Mouse (Mus musculus): ENCODE measurements around the gene Eif2ak1. TPM values are rescaled to one million over a fixed set of nuclear protein-coding genes. Genes with fewer than 3 reads are reported as not detected.

The Eif2ak1 gene
- polyA plus RNA-seq (2021; fragmentation: Nextera tagmentation) = 23.0 and 23.9 TPM in 2 replicates
- long read RNA-seq, experiment 1, full-length matches to known transcripts = 22 of 41 reads
- long read RNA-seq, experiment 1, partial matches to known transcripts = 14 of 41 reads
- long read RNA-seq, experiment 1, other reads (novel, unspliced or antisense) = 5 of 41 reads
- long read RNA-seq, experiment 2, full-length matches to known transcripts = 421 of 470 reads
- long read RNA-seq, experiment 2, partial matches to known transcripts = 12 of 470 reads
- long read RNA-seq, experiment 2, other reads (novel, unspliced or antisense) = 37 of 470 reads

GRCm38 (mm10) chr5:143817116-143817930, at the start of gene Eif2ak1:
Eif2ak1 (plus strand) TSS chr5:143817788.

GRCm38 (mm10) chr5:143897635-143898330, 80.2 kb downstream of the Eif2ak1 start, which contains the start of gene Ankrd61:
Ankrd61 (minus strand) TSS chr5:143897685.

GRCm38 (mm10) chr5:143909417-143910400, 92.1 kb downstream of the Eif2ak1 start, which contains the start of the genes Aimp2 and Pms2:
Aimp2 (minus strand) TSS chr5:143909847.
Pms2 (plus strand) TSS chr5:143909964.

GRCm38 (mm10) chr5:143927875-143928274, 110.3 kb downstream of the Eif2ak1 start, which contains the start of gene Gm42421:
Gm42421 (plus strand) TSS chr5:143928175.

GRCm38 (mm10) chr5:143932831-143933230, 115.2 kb downstream of the Eif2ak1 start, which contains the start of gene Rsph10b:
Rsph10b (plus strand) TSS chr5:143933035.

Other genes starting within 250 kb of the Eif2ak1 start
- gene Cyth3, start 195.3 kb upstream of the Eif2ak1 start, polyA plus RNA-seq (2021; fragmentation: Nextera tagmentation) = 19.8 and 22.8 TPM in 2 replicates
- 7.2 and 8.2 TPM in 2 replicates for gene Usp42, start 85.5 kb upstream of the Eif2ak1 start, polyA plus RNA-seq (2021; fragmentation: Nextera tagmentation)
- gene Ankrd61, start 79.9 kb downstream of the Eif2ak1 start, polyA plus RNA-seq (2021; fragmentation: Nextera tagmentation) = not detected in 2 replicates
- 44.7 and 47.5 TPM in 2 replicates for gene Aimp2, start 92.1 kb downstream of the Eif2ak1 start, polyA plus RNA-seq (2021; fragmentation: Nextera tagmentation)
- 8.2 TPM in 2 replicates for gene Pms2, start 92.2 kb downstream of the Eif2ak1 start, polyA plus RNA-seq (2021; fragmentation: Nextera tagmentation)
- not detected in 2 replicates for gene Gm42421, start 110.4 kb downstream of the Eif2ak1 start, polyA plus RNA-seq (2021; fragmentation: Nextera tagmentation)
- 1.7 and 4.3 TPM in 2 replicates for gene Rsph10b, start 115.2 kb downstream of the Eif2ak1 start, polyA plus RNA-seq (2021; fragmentation: Nextera tagmentation)
- 12.9 and 13.1 TPM in 2 replicates for gene Ccz1, start 197.1 kb downstream of the Eif2ak1 start, polyA plus RNA-seq (2021; fragmentation: Nextera tagmentation)
- gene Ocm, start 208.9 kb downstream of the Eif2ak1 start, polyA plus RNA-seq (2021; fragmentation: Nextera tagmentation) = not detected in 2 replicates